Mouse (Mus musculus) left cerebral cortex, postnatal 36 days (tissue): ENCODE measurements around the gene Enam. TPM values are rescaled to one million over a fixed set of nuclear protein-coding genes. Genes with fewer than 3 reads are reported as not detected.

Source experiments
- total RNA-seq, 2 experiments: library from RNA; stranded (reverse); gene quantifications; 2 replicates each; pipeline ENCODE4 v1.2.3; 2021

Enam gene
- total RNA-seq, 2 experiments from 2014 or later, result not detected

Other genes starting within 250 kb of the Enam start
- not detected for gene Gm7714, start 219.1 kb upstream of the Enam start, total RNA-seq
- not detected for gene Prol1, start 170.7 kb upstream of the Enam start, total RNA-seq
- not detected for gene Amtn, start 111.9 kb upstream of the Enam start, total RNA-seq
- gene Ambn, start 32.0 kb upstream of the Enam start, total RNA-seq, result not detected
- under 1 TPM; 0.30 to 0.50 TPM for gene Jchain, start 39.9 kb downstream of the Enam start, total RNA-seq
- gene Utp3, start 66.5 kb downstream of the Enam start, total RNA-seq, result 10 to 100 TPM; 24.5 to 25.1 TPM
- gene Rufy3, start 77.1 kb downstream of the Enam start, total RNA-seq, result 100 to 1,000 TPM; 170 to 191 TPM
- 100 to 1,000 TPM in 1 of 2 experiments, 10 to 100 TPM in 1; 97.4 to 104 TPM for gene Grsf1, start 188.2 kb downstream of the Enam start, total RNA-seq
- gene Mob1b, start 232.9 kb downstream of the Enam start, total RNA-seq, result 10 to 100 TPM; 26.1 to 32.6 TPM